Mouse (Mus musculus) olfactory bulb, adult 2 months (tissue): ENCODE data around the gene Ryr1.

Experiments used
- CTCF ChIP-seq: fragments of 200-500 bp; IDR thresholded peaks from 2 replicates; pipeline ENCODE4 v1.5.1; 2012; ENCODE audit warnings: low read depth, mild to moderate bottlenecking, low read length, moderate library complexity; ENCODE audit not compliant: insufficient read depth
- POLR2A ChIP-seq: fragments of 200-500 bp; IDR thresholded peaks from 2 replicates; pipeline ENCODE4 v1.6.1; 2012; ENCODE audit warnings: mild to moderate bottlenecking, low read depth, low read length, moderate library complexity; ENCODE audit not compliant: insufficient read depth

GRCm38 (mm10) chr7:29172390-29173016 is 47.5 kb upstream of the Ryr1 start:
- TF ChIP-seq CTCF (no peak), POLR2A (no peak)
